Mouse (Mus musculus) stomach, embryonic 14.5 days (tissue): ENCODE measurements at regions not wholly inside any gene's neighbourhood (a gene's known extent, or its start where the extent isn't known, plus 50 kb on each side); places are given as distances from the start of the nearest gene placed in this dataset.

ENCODE experiments used
- ATAC-seq: fragments of 200-750 bp; cut with Nextera tagmentation; 2 replicates; pipeline ENCODE4 v1.8.0; 2017; ENCODE audit warnings: low read depth, moderate TSS enrichment; ENCODE audit not compliant: insufficient number of reproducible peaks, insufficient read depth, low FRiP score
- H3K27ac ChIP-seq: fragments of 300-500 bp; sonication (generic); 2 replicates; pipeline ENCODE4 v1.5.1; 2014; ENCODE audit warnings: mild to moderate bottlenecking, low read length, moderate library complexity, mixed read lengths
- H3K27me3 ChIP-seq: fragments of 300-500 bp; sonication (generic); 2 replicates; pipeline ENCODE4 v1.6.1; 2014; ENCODE audit warnings: low read length, control low read depth, mixed read lengths; ENCODE audit not compliant: control insufficient read depth, insufficient read depth
- H3K36me3 ChIP-seq: fragments of 300-500 bp; sonication (generic); 2 replicates; pipeline ENCODE4 v1.6.1; 2014; ENCODE audit warnings: mild to moderate bottlenecking, control low read depth, low read length, moderate library complexity, mixed read lengths; ENCODE audit not compliant: control insufficient read depth, insufficient read depth
- H3K4me1 ChIP-seq: fragments of 300-500 bp; sonication (generic); 2 replicates; pipeline ENCODE4 v1.6.1; 2014; ENCODE audit warnings: low read length, control low read depth, mixed read lengths; ENCODE audit not compliant: control insufficient read depth, insufficient read depth
- H3K4me2 ChIP-seq: fragments of 300-500 bp; sonication (generic); replicated peaks from 2 replicates; pipeline ENCODE4 v1.6.1; 2014; ENCODE audit warnings: low read depth, low read length, control low read depth
- H3K4me3 ChIP-seq: fragments of 300-500 bp; sonication (generic); 2 replicates; pipeline ENCODE4 v1.5.1; 2014; ENCODE audit warnings: low read depth, low read length, control low read depth
- H3K9ac ChIP-seq: fragments of 300-500 bp; sonication (generic); replicated peaks from 2 replicates; pipeline ENCODE4 v1.6.1; 2014; ENCODE audit warnings: low read depth, mild to moderate bottlenecking, control low read depth, low read length, moderate library complexity, mixed read lengths
- H3K9me3 ChIP-seq: fragments of 300-500 bp; sonication (generic); 2 replicates; pipeline ENCODE4 v1.6.1; 2016; ENCODE audit warnings: low read depth, low read length, control low read depth; ENCODE audit not compliant: control insufficient read depth
- WGBS: fragments of 180-500 bp; shearing (Covaris S2); extraction: QIAGEN DNeasy Blood & Tissue Kit; methylation state at CpG from one replicate; pipeline ENCODE4 v1.1.7; 2014; 5-methylcytosine and 5-hydroxymethylcytosine counted together

DNA sequence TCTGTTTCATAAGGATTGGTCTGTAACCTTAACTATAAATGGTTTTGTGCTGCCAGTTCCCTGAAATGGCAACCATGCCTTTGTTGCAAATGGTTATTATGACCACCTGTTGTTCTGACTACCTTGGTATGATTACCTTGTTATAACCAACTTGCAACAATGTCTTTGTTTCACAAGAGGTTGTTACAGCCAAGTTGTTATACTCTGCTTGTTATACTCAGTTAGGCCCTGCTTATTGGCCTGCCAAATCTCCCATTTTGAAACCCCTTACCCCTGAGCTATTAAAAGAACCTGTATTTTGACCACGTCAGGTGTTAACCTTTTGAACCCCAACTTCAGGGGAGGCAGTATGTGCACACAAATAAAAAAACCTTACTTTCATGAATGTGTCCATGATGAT lies 431.5 kb upstream of the Adamts16 start:
- Histone ChIP-seq H3K4me3 (no peak overlapping the region), H3K4me1 (no peaks in the 10 kb centered on the region), H3K4me2 (no peak overlapping the region), H3K9me3 (no peaks in the 10 kb centered on the region), H3K36me3 (no peaks in the 10 kb centered on the region), H3K27me3 (no peaks in the 10 kb centered on the region), H3K27ac (no peak overlapping the region), H3K9ac (no peak overlapping the region)
- ATAC-seq: no peak
- WGBS: 68% methylated on average over 1 of the region's 1 CpGs

DNA sequence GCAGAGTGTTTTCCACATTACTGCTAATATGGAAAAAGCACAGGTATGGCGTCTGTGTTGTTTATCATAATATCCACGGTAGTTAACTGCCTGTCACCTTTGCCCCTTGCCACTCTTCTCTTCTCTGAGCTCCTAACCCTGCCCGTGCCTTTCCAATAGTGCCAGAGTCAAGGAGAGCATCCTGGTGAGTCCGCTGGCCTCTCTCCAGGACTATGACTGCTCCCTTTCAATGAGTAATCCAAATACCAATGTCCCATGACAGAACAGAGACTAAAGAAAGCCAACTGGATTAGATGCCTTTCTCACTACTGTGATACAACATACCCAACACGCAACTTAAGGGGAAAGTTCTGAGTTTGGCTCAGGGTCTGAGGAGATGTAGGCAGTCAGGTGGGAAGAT lies 430.8 kb upstream of the Adamts16 start:
- WGBS: 65% methylated on average over 5 of the region's 5 CpGs
- Histone ChIP-seq H3K9me3 (no peaks in the 10 kb centered on the region), H3K27me3 (no peaks in the 10 kb centered on the region), H3K9ac (no peak overlapping the region), H3K4me2 (no peak overlapping the region), H3K4me3 (no peak overlapping the region), H3K27ac (no peak overlapping the region), H3K4me1 (no peaks in the 10 kb centered on the region), H3K36me3 (no peaks in the 10 kb centered on the region)
- ATAC-seq: no peak

DNA sequence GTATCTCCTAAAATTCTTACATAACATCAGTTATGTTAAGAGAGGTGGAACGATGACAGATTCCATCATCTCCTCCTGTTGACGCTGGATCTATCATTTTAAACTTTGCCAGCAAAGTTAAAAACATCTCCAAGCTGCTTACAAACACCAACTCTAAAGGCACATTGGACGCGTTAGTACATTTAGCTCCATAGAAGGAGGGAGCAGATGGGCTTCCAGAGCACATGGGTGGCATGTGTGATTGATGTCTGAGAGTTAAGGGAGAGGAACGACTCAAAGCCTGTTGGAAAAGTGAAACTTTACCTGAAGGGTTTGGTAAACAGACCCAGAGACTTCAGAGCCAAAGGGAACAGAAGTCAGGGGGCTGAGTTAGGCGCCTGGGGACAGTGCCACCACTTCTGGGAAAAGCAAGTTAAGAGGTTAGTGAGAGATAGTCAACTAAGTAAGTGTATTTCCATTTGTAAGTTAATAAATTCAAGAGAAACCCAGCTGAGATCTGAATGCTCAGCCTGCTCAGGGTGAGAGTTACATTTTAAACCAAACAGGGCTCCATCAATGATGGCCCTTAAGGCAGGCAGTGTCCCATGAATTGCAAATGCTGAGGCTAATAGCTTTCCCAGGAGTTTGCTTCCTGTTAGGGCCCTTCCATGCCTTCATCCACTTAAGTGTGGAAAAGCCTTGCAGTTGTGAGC lies 430.3 kb upstream of the Adamts16 start:
- no peak for ATAC-seq
- no peaks in the 10 kb centered on the region for H3K36me3 ChIP-seq
- H3K4me3 ChIP-seq: no peak overlapping the region
- 62% methylated on average over 6 of the region's 6 CpGs for WGBS
- no peak overlapping the region for H3K4me2 ChIP-seq
- no peak overlapping the region for H3K27ac ChIP-seq
- no peaks in the 10 kb centered on the region for H3K4me1 ChIP-seq
- H3K9ac ChIP-seq: no peak overlapping the region
- no peaks in the 10 kb centered on the region for H3K9me3 ChIP-seq
- no peaks in the 10 kb centered on the region for H3K27me3 ChIP-seq

DNA sequence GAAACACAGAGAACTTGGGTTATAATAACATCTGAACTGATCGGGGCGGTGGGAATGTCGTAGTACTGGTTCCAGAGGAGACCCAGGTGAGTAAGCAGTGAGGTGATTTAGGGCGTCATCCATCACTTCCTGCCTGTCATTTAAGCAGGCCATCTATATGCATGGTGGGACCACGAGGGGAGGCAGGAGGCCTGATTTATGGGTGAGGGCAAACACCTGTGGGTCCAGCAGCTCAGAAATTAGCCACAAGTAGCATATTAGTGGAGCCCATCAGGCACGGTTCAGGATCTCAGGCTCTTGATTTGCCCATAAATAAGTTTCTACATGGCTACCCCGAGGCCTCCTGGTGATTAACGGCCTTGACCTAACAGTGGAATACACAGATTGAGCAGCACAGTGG lies 428.8 kb upstream of the Adamts16 start:
- no peaks in the 10 kb centered on the region for H3K4me1 ChIP-seq
- no peak for ATAC-seq
- no peak overlapping the region for H3K4me3 ChIP-seq
- H3K27ac ChIP-seq: no peak overlapping the region
- no peaks in the 10 kb centered on the region for H3K27me3 ChIP-seq
- no peak overlapping the region for H3K4me2 ChIP-seq
- no peaks in the 10 kb centered on the region for H3K36me3 ChIP-seq
- no peak overlapping the region for H3K9ac ChIP-seq
- no peaks in the 10 kb centered on the region for H3K9me3 ChIP-seq
- WGBS: 33% methylated on average over 8 of the region's 8 CpGs

DNA sequence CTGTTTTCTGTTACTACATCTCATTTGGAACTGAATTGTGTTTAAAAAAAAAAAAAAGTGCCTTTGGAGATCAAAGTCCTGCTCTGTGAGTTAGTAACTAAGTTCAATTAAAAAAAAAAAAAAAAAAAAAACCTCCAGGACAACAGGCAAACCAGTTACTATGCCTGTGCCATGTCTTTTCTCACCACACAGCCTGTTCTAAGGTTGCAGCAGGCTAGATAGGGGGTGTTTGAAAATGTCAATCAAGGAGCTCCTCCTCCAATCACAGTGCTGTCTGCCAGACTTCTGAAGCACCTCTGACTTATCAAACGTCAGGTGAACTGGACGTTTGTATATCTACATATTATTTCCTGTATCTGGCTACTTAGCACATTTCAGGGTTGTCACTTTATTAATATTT lies 427.9 kb upstream of the Adamts16 start:
- H3K4me3 ChIP-seq: no peak overlapping the region
- no peaks in the 10 kb centered on the region for H3K4me1 ChIP-seq
- H3K27ac ChIP-seq: no peak overlapping the region
- no peak overlapping the region for H3K9ac ChIP-seq
- no peaks in the 10 kb centered on the region for H3K9me3 ChIP-seq
- 56% methylated on average over 2 of the region's 2 CpGs for WGBS
- ATAC-seq: no peak
- no peaks in the 10 kb centered on the region for H3K36me3 ChIP-seq
- no peaks in the 10 kb centered on the region for H3K27me3 ChIP-seq
- H3K4me2 ChIP-seq: no peak overlapping the region

DNA sequence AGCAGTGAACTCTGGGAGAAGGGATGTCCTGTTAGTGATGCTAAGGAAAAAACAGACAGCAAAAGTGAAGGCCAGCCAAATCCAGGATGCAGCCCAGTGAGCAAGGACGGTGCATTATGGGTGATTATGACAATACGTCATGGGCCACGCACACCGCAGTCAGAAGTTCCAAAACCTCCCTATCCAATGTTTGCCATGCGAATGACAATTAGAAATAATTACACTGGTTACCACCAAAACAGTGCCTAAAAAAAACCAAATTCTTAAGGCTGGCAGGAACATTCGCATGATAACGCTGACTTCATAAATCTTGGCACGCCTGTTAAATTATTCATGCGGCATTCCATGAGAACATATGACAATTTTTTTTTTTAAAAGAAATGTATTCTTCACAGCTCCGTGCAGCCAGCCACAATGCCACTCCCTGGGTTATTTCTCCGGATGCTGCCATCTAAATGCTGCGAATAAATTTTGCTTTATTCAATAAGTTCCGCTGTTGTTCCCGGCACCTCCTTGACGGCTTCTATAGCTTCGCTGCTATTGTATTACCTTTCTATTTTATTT lies 421.8 kb upstream of the Adamts16 start:
- ATAC-seq: no peak
- Histone ChIP-seq H3K4me2 (no peak overlapping the region), H3K27me3 (no peaks in the 10 kb centered on the region), H3K4me1 (no peaks in the 10 kb centered on the region), H3K9ac (no peak overlapping the region), H3K4me3 (no peak overlapping the region), H3K27ac (no peak overlapping the region), H3K36me3 (no peaks in the 10 kb centered on the region), H3K9me3 (no peaks in the 10 kb centered on the region)
- 92% methylated on average over 16 of the region's 16 CpGs for WGBS

DNA sequence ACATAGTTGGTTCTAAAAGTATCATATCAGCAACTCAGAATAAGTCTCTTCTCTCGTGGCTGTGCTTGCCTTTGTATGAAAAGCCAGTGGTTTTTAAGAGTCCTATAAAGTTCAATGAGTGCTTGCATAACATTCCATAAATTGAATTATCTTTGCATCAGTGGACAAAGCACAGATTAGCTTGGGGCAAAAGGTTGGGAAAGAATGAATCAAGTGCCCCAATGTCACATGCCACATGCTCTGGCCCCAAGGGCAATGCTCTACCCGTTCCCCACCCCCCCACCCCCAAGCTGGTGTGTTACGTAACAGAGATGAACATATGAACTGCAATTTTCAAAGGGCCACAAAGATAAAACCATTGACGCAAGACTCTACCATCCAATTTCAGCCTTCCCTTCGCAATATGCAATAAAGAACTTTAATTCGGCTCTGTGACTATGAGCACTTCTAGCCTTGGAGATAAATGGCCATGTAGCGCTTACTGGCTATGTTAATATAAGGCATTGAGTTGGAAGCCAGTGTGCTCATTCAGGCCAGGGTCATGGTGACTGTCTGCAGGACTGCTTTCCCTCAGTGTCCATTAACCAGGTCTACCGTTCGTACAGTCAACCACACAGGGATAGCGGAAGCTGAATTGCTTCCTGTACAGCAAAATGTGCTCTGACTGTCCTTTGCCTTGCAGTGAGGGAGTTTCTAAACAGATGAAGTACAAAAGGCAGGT lies 421.1 kb upstream of the Adamts16 start:
- Histone ChIP-seq H3K4me1 (no peaks in the 10 kb centered on the region), H3K4me3 (no peak overlapping the region), H3K4me2 (no peak overlapping the region), H3K9ac (no peak overlapping the region), H3K27me3 (no peaks in the 10 kb centered on the region), H3K9me3 (no peaks in the 10 kb centered on the region), H3K27ac (no peak overlapping the region), H3K36me3 (no peaks in the 10 kb centered on the region)
- WGBS: 83% methylated on average over 10 of the region's 10 CpGs
- ATAC-seq: no peak

DNA sequence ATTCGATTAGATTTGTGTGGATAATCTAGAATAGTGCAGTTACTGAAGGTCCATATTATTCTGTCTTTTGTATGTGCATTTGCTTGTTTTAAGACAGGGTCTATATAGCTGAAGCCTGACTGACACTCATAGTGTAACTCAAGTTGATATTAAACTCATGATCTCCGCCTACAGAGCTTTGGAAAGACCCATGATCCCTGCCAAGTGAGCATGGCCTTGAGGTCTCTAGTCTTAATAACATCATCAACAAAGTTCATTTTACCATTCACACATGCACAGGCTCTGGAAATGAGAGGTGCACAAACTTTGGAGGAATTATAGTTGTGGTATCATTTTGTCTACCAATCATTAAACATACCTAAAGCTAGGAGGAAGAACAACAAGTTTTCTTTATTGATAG lies 412.4 kb upstream of the Adamts16 start:
- Histone ChIP-seq H3K36me3 (no peaks in the 10 kb centered on the region), H3K4me3 (no peak overlapping the region), H3K27ac (no peak overlapping the region), H3K9ac (no peak overlapping the region), H3K4me1 (no peaks in the 10 kb centered on the region), H3K4me2 (no peak overlapping the region), H3K27me3 (no peaks in the 10 kb centered on the region), H3K9me3 (no peaks in the 10 kb centered on the region)
- no peak for ATAC-seq
- 90% methylated on average over 2 of the region's 2 CpGs for WGBS
